Mouse (Mus musculus): ENCODE measurements around the gene Grm4. TPM values are rescaled to one million over a fixed set of nuclear protein-coding genes. Genes with fewer than 3 reads are reported as not detected.

The Grm4 gene
- polyA plus RNA-seq, 1 experiment from 2014 or later, result not detected

Other genes with a start within 250 kb of the Grm4 start
- gene Hmga1, start 35.1 kb upstream of the Grm4 start, polyA plus RNA-seq (2014; fragmentation: Nextera tagmentation; extraction: Ambion mirVana), result 113 and 126 TPM in 2 replicates
- gene AI413582, start 44.4 kb upstream of the Grm4 start, polyA plus RNA-seq (2014; fragmentation: Nextera tagmentation; extraction: Ambion mirVana), result 18.5 and 24.2 TPM in 2 replicates
- gene Nudt3, start 102.1 kb upstream of the Grm4 start, polyA plus RNA-seq (2014; fragmentation: Nextera tagmentation; extraction: Ambion mirVana), result 52.9 and 67.0 TPM in 2 replicates
- not detected in 2 replicates for gene RPS10-NUDT3, start 113.8 kb upstream of the Grm4 start, polyA plus RNA-seq (2014; fragmentation: Nextera tagmentation; extraction: Ambion mirVana)
- 624 and 715 TPM in 2 replicates for gene Rps10, start 115.3 kb upstream of the Grm4 start, polyA plus RNA-seq (2014; fragmentation: Nextera tagmentation; extraction: Ambion mirVana)
- 0.43 and 0.94 TPM in 2 replicates for gene Pacsin1, start 134.1 kb upstream of the Grm4 start, polyA plus RNA-seq (2014; fragmentation: Nextera tagmentation; extraction: Ambion mirVana)
- 0.14 and 0.16 TPM in 2 replicates for gene Spdef, start 207.6 kb upstream of the Grm4 start, polyA plus RNA-seq (2014; fragmentation: Nextera tagmentation; extraction: Ambion mirVana)

All from heart, embryonic 14.5 days (tissue).